Mouse (Mus musculus): ENCODE results near the gene Fopnl.
A peak's percentile ranks its signal among the peaks of the same experiment; 100 is the strongest.

Fopnl gene

DNA sequence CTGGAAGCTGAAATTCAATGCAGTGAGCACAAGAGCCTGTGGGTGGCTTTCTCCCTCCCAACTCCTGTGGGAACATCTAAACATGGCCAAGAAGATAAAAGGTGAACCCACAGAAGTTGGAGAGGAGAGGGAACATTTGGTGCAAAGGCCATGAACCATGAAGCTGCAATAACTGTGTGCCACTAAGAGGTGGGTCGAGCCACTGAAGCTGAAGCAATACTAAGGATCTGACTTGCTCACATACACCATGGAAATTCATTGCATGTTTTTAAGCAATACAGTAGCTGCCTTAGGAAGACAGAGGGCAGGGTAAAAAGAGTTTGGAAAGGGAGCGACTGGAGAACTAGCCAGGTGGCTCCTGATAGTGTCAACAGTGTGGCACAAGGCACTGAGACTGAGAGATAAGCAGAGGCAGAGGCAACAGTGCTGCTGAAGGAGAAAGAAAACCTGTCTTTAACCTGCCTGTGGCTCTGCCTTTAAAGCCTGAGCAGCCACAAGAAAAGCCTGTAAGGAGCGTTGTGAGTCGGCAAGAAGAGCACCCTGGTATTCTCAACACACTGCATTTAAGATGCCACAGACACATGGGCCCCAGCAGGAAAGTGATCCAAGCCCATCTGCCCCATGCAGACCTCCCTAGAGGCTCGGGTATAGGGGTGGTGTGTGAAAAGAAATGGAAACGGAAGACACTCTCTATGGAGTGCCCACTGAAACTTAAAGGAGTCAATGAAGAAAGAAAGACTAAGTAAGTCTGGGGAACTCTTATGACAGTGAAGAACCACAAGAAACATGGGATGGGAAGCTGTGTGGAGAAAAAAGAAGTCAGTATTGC, 8.7 kb downstream of the Fopnl start:
- no peak for DNase-seq (ENCODE audit: low read depth in 1 of 2, low spot score in 2 of 2)

DNA sequence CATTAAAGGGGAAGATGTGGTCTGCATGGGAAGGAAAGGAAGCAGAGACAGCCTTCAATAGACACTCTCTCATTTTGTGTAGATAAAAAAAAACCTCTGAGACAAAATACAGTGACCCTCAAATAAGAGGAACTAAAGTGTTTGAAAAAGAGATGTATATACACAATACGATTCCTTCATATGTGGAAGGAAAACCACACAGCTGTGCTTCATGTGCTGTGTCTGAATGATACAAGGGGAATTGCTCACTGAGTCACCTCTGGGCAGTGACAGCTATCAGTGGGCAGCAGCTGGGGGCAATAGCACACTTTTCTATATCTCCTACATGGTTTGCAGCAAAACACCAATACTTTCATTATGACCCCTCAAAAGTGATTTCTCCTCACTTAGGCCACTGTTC, 9.8 kb downstream of the Fopnl start:
- DNase-seq (ENCODE audit: low read depth in 1 of 2, low spot score in 2 of 2), result no peak

DNA sequence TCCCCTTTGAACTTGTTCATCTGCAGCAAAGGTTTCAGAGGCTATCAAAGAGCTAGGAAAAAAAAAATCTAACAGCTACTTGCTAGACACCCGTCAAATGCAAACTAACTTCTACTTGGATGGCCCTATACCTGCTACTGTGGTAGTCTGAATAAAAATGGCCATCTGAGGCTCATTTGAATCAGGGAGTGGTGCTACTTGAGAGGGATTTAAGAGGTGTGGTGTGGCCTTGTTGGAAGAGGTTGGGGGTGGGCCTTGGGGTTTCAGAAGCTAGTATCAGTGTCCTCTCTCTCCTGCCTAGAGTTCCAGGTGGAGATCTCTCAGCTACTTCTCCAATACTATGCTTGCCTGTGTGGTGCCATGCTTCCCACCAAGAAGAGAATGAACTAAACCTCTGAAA, 10.8 kb downstream of the Fopnl start:
- no peak for DNase-seq (ENCODE audit: low read depth in 1 of 2, low spot score in 2 of 2)

- no peak for DNase-seq (ENCODE audit: low read depth in 1 of 2, low spot score in 2 of 2)
Measured at GRCm38 (mm10) chr16:14304791-14305190, 12.4 kb downstream of the Fopnl start.

- DNase-seq (ENCODE audit: low read depth in 1 of 2, low spot score in 2 of 2), result no peak
Measured at GRCm38 (mm10) chr16:14303676-14304075, 13.5 kb downstream of the Fopnl start.

DNA sequence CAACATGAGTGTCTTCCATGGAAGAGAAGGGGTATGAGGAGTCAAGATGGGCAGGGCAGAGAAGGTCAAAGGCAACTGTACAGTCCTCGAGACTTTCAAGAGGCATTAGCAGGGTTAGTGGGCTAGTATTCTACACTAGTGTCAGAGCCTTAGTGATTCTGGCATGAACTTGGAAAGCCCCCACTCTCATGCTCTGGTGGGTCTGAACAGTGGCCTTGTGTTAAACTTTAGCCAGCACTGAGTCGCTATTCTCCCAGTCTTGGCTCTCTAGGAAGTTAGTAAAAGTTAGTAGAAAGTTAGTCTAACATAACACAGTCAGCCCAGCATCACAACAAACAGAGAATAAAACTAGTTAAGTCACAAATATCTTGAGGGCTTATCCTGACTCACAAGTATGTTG, 14.1 kb downstream of the Fopnl start:
- no peak for DNase-seq (ENCODE audit: low read depth in 1 of 2, low spot score in 2 of 2)

DNA sequence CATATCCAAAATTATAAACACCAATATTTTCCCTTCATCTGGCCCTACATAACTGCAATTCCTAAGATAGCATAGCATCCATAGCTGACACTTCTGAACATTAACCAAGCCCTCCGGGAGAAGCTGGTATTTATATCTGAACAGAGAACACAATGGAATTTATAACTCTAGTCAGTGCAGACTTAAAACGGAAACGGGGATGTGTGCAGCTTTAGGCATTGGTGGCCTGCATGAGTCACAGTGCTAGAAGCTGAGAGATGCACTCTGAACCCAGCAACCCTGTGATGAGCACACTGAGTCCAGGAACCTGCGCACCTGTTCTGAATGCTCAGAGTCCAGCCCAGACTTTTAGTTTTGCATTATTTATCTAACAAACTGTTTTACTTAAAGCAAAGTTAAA, 18.7 kb downstream of the Fopnl start:
- DNase-seq (ENCODE audit: low read depth in 1 of 2, low spot score in 2 of 2), result no peak

DNA sequence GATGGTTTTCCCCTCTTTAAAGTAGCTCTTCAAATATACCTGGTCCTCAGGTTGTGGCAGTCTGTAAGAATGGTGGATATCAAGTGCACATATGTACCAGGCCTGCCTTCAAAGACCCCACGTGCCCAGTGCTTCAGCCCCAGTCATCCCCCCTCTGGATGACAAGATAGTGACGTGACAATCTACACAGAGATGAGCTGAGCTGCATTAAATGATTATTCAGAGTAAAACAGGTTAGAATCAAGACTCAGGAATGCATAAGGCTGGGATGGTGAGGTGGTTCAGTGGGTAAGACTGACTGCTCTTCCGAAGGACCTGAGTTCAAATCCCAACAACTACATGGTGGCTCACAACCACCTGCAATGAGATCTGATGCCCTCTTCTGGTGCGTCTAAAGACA, 19.5 kb downstream of the Fopnl start:
- DNase-seq (ENCODE audit: low read depth in 1 of 2, low spot score in 2 of 2), result no peak

DNA sequence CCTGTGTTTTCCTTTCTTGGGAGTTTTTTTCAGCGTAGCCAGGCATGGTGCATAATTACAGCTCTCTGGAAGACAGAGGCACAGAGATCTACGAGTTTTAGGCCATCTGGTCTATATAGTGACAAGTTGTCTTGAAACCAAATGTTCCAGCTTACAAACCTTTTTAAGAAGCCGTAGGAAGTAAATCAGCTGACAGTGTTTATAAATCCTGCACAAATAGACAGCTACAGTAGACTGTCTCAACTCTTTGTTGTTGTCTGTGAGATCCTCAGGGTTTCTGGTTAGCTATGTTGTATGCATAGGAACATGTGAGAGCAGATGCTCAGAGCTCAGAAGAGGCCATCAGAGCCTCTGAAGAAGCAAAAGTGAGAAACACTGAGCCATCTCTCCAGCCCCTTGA, 20.1 kb downstream of the Fopnl start:
- no peak for DNase-seq (ENCODE audit: low read depth in 1 of 2, low spot score in 2 of 2)

- no peak for DNase-seq (ENCODE audit: low read depth in 1 of 2, low spot score in 2 of 2)
Measured at GRCm38 (mm10) chr16:14296544-14297124, 20.6 kb downstream of the Fopnl start.

DNA sequence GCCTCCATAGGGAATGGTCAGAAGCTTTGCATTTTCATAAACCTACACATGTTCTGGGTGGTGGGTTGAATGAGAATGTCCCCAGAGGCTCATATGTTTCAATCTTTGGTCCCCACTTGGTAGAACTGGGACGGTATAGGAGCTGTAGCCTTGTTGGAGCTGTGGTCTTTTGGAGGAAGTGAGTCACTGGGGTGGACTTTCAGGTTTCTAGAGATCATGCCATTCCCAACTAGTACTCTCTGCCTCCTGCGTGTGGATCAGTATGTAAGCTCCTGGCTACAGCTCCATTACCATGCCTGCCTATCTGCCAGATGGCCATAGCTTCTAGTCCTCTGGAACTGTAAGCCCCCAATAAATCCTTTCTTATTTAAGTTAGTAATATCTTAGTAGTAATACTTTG, 21.9 kb downstream of the Fopnl start:
- no peak for DNase-seq (ENCODE audit: low read depth in 1 of 2, low spot score in 2 of 2)

DNA sequence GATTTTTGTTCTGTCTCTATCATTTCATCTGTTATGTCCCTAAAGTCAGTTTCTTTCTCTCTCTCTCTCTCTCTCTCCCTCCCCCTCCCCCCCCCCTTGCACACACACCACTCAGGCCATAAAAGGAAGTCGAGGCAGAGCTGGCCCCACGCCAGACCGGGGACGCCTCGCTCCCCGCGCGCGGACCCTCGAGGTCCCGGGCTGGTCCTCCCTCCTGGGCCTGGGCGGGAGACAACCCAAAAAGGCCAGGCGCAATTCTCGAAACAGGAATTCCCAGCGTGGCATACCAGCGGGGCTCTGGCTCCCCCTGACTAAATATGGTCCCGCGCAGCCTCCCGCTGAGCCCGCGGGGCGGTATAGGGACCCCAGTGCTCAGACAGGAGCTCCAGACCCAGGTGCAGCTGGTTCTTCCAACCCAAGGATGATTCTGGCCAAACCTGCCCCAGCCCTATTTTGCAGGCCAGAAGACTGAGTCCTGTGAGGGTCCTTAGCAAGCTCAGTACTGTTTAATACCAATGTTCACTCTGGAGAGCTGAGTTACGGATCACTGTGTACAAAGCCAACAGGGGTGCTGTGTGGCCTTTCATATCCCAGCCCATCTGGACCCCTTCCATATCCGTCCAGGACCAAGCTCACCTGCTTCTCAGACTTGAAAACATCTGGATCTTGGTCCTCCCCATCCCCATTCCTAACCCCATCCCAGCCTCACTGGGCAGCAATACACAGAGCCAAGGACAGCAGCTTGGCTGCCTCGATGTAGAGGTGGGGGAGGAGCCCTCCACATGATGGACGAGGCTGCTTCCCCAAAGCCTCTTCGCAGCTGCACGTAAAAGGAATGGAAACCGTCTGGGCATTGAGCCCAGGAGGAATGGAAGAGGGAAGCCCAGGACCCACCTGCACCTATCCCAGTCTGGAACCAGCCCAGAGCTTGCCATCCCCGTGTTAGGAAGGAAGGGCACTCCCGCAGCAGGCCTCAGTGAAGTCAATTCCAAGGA, 24.7 kb downstream of the Fopnl start:
- no peak for DNase-seq (ENCODE audit: low read depth in 1 of 2, low spot score in 2 of 2)

DNA sequence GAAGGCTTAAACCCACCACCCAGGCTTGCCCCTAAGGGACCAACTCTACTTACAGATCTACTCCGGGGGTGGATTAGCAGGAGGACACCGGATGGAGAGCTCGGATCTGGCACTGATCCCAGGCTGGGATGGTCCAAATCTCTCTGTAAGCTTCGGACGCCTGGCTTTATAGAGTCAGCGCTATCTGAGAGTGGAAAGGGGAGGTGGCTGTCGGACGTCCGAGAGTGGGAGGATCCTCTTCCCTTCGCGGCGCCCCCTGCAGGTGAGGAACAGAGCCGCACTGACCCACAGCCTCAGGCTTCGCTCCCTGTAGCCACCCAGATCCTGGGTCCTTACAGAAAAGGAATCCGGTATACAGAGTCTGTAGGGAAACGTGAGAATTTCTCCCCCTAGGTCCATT, 26.0 kb downstream of the Fopnl start, which contains the start of gene Myh11:
Gene Myh11, minus strand, starts transcription at position 150 of the 400 bp plus-strand sequence.
- peak in 1 of 2 experiments; percentile 8 for DNase-seq (ENCODE audit: low read depth in 1 of 2, low spot score in 2 of 2)

- no peak for DNase-seq (ENCODE audit: low read depth in 1 of 2, low spot score in 2 of 2)
Measured at GRCm38 (mm10) chr16:14272374-14272965, 44.7 kb downstream of the Fopnl start.

GRCm38 (mm10) chr16:14265203-14265920, 51.8 kb downstream of the Fopnl start:
- DNase-seq (ENCODE audit: low read depth in 1 of 2, low spot score in 2 of 2), result no peak

DNA sequence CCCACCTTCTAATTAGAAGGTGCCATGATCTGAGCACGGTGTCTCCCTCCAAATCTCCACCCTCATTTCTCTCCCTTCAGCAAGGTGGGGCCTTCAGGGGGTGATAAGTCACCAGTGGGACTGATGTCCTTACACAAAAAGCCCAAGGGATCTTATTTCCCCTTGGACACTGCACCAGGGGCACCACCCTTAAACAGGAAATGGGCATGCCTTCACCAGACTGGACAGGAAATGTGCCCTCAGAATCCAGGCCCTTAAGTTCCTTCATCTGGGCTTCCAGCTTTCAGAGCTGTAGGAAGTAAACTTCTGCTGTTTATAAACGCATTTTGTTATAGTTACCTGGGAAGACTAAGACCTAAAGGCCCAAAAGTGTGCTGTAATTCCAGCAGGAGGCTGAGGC, 52.7 kb downstream of the Fopnl start:
- DNase-seq (ENCODE audit: low read depth in 1 of 2, low spot score in 2 of 2), result no peak

DNA sequence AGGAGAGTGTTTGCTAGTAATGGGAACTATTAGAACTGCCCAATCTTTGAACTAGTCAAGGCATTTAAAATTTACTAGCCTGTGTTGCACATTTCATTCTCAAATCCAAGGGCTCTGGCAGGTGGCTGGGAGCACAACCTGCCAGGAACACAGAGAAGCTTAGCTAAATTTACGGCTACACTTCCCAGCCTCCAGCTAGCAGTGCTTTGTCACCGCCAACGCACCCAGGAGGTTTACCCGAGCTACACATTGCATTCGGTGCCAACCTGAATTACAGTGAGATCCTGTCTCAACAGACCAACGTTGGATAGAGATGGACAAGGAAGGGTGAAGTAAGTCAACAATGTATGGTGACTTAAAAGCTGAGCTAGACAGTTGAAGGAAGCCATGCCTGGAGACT, 54.0 kb downstream of the Fopnl start:
- DNase-seq (ENCODE audit: low read depth in 1 of 2, low spot score in 2 of 2), result no peak

DNA sequence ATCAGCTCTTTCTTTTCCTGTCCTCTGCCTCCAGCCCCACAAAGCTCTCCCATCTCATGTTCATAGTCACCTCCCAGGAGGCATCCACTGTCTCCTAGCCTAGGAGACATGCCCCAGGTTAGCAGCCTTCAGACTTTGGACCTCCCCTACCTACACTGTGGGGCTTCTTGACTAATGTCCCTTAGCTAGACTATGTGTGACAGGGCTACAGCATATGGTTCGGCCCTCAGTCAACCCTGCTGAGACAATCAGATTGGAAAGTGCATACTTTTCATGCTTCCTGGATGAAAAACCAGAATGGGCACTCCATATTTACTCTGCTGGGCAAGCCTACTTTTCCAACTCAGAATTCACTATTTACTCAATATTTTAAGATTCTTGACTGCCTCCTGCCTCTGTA, 54.8 kb downstream of the Fopnl start:
- DNase-seq (ENCODE audit: low read depth in 1 of 2, low spot score in 2 of 2), result no peak

- DNase-seq (ENCODE audit: low read depth in 1 of 2, low spot score in 2 of 2), result no peak
Measured at GRCm38 (mm10) chr16:14258856-14259255, 58.3 kb downstream of the Fopnl start.

DNA sequence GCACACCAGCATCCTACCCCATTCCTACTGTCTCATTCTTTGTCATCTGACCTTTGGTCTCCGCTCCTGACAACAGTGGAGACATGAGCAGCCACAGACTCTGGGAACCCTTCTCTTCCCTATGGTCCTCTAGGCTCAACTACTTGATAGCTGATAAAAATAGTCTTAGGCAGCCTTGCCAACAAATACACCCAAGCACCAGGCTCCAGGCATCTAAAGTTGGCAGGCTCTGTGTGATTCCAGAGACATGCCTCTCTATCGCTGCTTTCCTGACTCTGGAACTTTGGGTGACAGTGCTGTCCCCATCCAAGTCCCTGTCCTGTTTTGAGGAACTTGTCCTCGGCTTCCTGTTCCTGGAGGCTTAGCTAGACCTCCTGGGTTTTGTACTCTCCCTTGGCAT, 63.6 kb downstream of the Fopnl start:
- DNase-seq (ENCODE audit: low read depth in 1 of 2, low spot score in 2 of 2), result no peak

DNA sequence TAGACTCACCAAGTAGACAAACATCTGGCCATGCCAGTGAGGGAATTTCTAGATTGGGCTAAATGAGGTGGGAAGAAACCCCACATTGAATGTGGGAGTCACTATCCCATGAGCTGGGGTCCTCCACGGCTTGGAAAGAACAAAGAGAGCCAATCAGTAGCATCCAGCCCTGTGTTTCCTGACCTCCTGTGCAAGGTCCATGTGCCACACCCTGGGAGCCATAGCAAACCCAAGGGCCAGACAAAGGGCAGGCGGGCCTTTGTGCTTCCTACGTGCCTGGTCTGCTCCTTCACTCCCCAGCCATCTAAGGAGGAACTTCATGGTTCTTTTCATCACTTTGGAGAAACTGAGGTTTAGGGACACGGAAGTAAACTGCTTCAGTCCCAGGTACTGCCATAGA, 64.3 kb downstream of the Fopnl start:
- DNase-seq (ENCODE audit: low read depth in 1 of 2, low spot score in 2 of 2), result no peak

All from monocyte, adult 2 months (primary cell).